Mouse (Mus musculus) cortical plate, adult 2 months (tissue): ENCODE measurements around the gene Zbtb5.

Source experiments
- CTCF ChIP-seq: fragments of 200-500 bp; IDR thresholded peaks from 2 replicates; pipeline ENCODE4 v1.5.1; 2011; ENCODE audit warnings: mild to moderate bottlenecking, control low read depth, low read length; ENCODE audit not compliant: insufficient read depth; ENCODE audit errors: extremely low read depth
- POLR2A ChIP-seq: fragments of 200-500 bp; IDR thresholded peaks from 2 replicates; pipeline ENCODE4 v1.6.1; 2011; ENCODE audit warnings: mild to moderate bottlenecking, low read length, control low read depth; ENCODE audit not compliant: insufficient read depth; ENCODE audit errors: extremely low read depth

DNA sequence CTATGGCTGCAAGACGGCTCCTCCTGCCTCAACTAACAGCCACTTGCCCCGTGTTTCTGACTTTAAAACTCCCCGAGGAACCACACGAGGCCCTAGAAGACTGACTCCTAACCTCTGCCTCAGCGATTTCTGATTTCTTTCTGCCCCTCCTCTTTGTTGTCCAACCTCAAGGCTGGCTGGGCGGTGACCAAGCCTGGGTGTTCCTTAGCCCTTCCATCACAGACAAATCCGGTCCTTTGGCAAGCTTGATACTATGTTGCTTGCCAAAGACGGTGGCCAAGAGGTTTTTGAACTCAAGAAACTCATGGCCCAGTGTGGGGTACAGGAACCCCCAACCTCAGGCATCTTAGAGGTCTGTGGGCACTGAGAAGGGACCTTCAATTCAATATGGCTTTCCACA lies 37.9 kb downstream of the Zbtb5 start:
- TF ChIP-seq CTCF (no peak), POLR2A (no peak)
